ENCODE assay signal across 17 mouse cellular contexts in genomic region chr8:82454056-82454455, GRCm38 (mm10). TPM values are rescaled to one million over a fixed set of nuclear protein-coding genes. Genes with fewer than 3 reads are reported as not detected.
"Had no signal": no experiment of that assay in that cellular context is flagged by ENCODE, and none has a peak within 500 bp of the region (broad histone marks: within the 10 kb centered on the region; RNA-seq: fewer than 3 reads in every experiment).

No protein-coding gene starts in this region.

- H3K9ac ChIP-seq: lung, embryonic 15.5 days; midbrain, embryonic 13.5 days; midbrain, embryonic 15.5 days; neural tube, embryonic 12.5 days; stomach, embryonic 15.5 days had no signal

- H3K4me3 ChIP-seq: lung, embryonic 15.5 days; megakaryocyte, embryonic 14.5 days; midbrain, embryonic 13.5 days; midbrain, embryonic 15.5 days; neural tube, embryonic 12.5 days; stomach, embryonic 15.5 days had no signal

- H3K27ac ChIP-seq: lung, embryonic 15.5 days; macrophage; midbrain, embryonic 13.5 days; midbrain, embryonic 15.5 days; neural tube, embryonic 12.5 days; stomach, embryonic 15.5 days; stomach, postnatal 0 days had no signal

- H3K4me1 ChIP-seq: lung, embryonic 15.5 days; midbrain, embryonic 13.5 days; midbrain, embryonic 15.5 days; neural tube, embryonic 12.5 days; stomach, embryonic 15.5 days had no signal

- H3K9me3 ChIP-seq: lung, embryonic 15.5 days; megakaryocyte, embryonic 14.5 days; midbrain, embryonic 13.5 days; midbrain, embryonic 15.5 days; neural tube, embryonic 12.5 days; stomach, embryonic 15.5 days had no signal

- H3K36me3 ChIP-seq: lung, embryonic 15.5 days; midbrain, embryonic 13.5 days; midbrain, embryonic 15.5 days; neural tube, embryonic 12.5 days; stomach, embryonic 15.5 days had no signal

- ATAC-seq: lung, postnatal 0 days; midbrain, embryonic 13.5 days; midbrain, embryonic 15.5 days had no signal

- H3K4me2 ChIP-seq: lung, embryonic 15.5 days; midbrain, embryonic 11.5 days; midbrain, embryonic 13.5 days; midbrain, embryonic 15.5 days; neural tube, embryonic 12.5 days; stomach, embryonic 15.5 days had no signal

- DNase-seq: lung, postnatal 14 days; lung, postnatal 36 days; right cerebral cortex, postnatal 14 days; thymus, adult 2 months; thymus, postnatal 25 days; thymus, postnatal 4 days had no signal

- H3K27me3 ChIP-seq: lung, embryonic 15.5 days; megakaryocyte, embryonic 14.5 days; midbrain, embryonic 13.5 days; midbrain, embryonic 15.5 days; neural tube, embryonic 12.5 days; stomach, embryonic 15.5 days had no signal

RNA-seq across cellular contexts. Expression of gene Il15, which starts 51.0 kb away (rescaled TPM):
- polyA plus RNA-seq: neural tube, embryonic 14.5 days had no signal
